Mouse (Mus musculus): ENCODE measurements at regions not wholly inside any gene's neighbourhood (a gene's known extent, or its start where the extent isn't known, plus 50 kb on each side); places are given as distances from the start of the nearest gene placed in this dataset.

DNA sequence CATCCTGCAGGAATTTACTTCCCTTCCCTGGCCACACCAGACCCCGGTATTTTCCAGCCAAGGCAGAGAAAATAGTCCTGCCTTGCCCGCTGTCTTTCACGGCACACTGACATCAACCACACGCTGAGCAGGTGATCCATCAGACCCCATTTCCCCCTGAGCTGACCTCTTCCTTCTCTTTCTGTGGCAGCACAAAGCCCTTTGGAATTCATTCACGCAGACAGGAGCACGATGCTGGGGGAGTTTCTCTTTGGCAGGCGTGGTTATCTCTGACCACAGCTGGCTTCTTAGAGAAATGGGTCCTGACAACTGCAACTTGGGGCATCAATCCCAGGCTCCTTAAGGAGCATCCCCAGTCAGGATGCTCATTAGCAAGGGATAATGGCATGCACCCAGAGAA, 215.2 kb downstream of the Adra2a start:
- Histone ChIP-seq H3K36me3 (ENCODE audit: control insufficient read depth, insufficient read depth, low read length) (no peaks in the 10 kb centered on the region), H3K4me1 (ENCODE audit: control insufficient read depth, insufficient read depth, low read length) (peaks cover 9% of the 10 kb centered on the region), H3K4me3 (ENCODE audit: low read depth, low read length) (no peak overlapping the region), H3K9ac (ENCODE audit: low read length) (no peak overlapping the region), H3K9me3 (ENCODE audit: control insufficient read depth, low read length) (no peaks in the 10 kb centered on the region), H3K4me2 (ENCODE audit: low read depth) (no peak overlapping the region), H3K27me3 (ENCODE audit: control insufficient read depth, insufficient read depth, low read length) (no peaks in the 10 kb centered on the region), H3K27ac (ENCODE audit: low read depth, low read length) (no peak overlapping the region)
- ATAC-seq (ENCODE audit: insufficient read depth, low FRiP score, low TSS enrichment) = peak; percentile 41; the same call in 1 of the 2 replicates
- 6% methylated on average over 7 of the region's 7 CpGs for WGBS
- peak; percentile 71 for DNase-seq (ENCODE audit: low spot score)

DNA sequence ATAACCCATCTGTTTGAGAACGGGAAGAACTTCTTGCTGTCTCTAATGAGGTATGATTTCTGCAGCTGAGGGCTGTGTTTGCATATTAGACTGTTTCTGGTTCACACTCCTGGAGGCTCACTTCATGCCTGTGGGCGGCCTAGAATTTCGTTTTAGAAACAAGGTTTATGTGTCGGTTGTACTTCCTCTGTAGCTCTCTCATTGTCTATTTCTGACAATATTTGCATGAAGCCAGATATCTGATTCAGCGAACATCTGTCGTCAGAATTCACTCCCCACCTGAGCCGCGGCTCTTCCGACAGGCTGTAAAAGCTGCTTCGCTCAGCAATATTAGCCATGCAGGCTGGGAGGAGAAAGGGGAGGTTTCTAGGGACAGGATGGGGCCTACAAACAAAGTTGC, 233.4 kb downstream of the Adra2a start:
- H3K9ac ChIP-seq (ENCODE audit: low read length) = no peak overlapping the region
- 90% methylated on average over 10 of the region's 10 CpGs for WGBS
- no peaks in the 10 kb centered on the region for H3K4me1 ChIP-seq (ENCODE audit: control insufficient read depth, insufficient read depth, low read length)
- no peaks in the 10 kb centered on the region for H3K36me3 ChIP-seq (ENCODE audit: control insufficient read depth, insufficient read depth, low read length)
- no peaks in the 10 kb centered on the region for H3K27me3 ChIP-seq (ENCODE audit: control insufficient read depth, insufficient read depth, low read length)
- H3K9me3 ChIP-seq (ENCODE audit: control insufficient read depth, low read length) = no peaks in the 10 kb centered on the region
- H3K4me3 ChIP-seq (ENCODE audit: low read depth, low read length) = no peak overlapping the region
- no peak for ATAC-seq (ENCODE audit: insufficient read depth, low FRiP score, low TSS enrichment)
- no peak for DNase-seq (ENCODE audit: low spot score)
- no peak overlapping the region for H3K27ac ChIP-seq (ENCODE audit: low read depth, low read length)
- no peak overlapping the region for H3K4me2 ChIP-seq (ENCODE audit: low read depth)

DNA sequence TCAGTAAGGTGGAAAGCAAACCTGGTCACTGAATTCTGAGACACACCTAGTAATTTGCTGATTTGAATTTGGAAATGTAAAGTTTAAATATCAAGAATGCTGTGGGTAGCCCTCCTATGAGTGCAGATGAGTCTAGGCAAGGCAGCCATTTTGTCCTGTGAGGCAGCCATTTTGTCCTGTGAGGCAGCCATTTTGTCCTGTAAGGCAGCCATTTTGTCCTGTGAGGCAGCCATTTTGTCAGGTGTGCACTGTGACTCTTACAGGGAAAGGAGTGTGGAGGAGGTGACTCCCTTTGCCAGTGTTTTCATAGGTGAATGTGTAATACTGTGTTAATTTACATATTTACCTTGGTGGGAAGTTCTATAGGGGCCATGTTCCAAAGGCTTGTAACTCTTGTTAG, 241.5 kb downstream of the Adra2a start:
- H3K9me3 ChIP-seq (ENCODE audit: control insufficient read depth, low read length) = no peaks in the 10 kb centered on the region
- no peak for DNase-seq (ENCODE audit: low spot score)
- ATAC-seq (ENCODE audit: insufficient read depth, low FRiP score, low TSS enrichment) = no peak
- no peaks in the 10 kb centered on the region for H3K36me3 ChIP-seq (ENCODE audit: control insufficient read depth, insufficient read depth, low read length)
- no peaks in the 10 kb centered on the region for H3K27me3 ChIP-seq (ENCODE audit: control insufficient read depth, insufficient read depth, low read length)
- no peaks in the 10 kb centered on the region for H3K4me1 ChIP-seq (ENCODE audit: control insufficient read depth, insufficient read depth, low read length)
- H3K27ac ChIP-seq (ENCODE audit: low read depth, low read length) = no peak overlapping the region
- no peak overlapping the region for H3K4me2 ChIP-seq (ENCODE audit: low read depth)
- H3K9ac ChIP-seq (ENCODE audit: low read length) = no peak overlapping the region
- H3K4me3 ChIP-seq (ENCODE audit: low read depth, low read length) = no peak overlapping the region

DNA sequence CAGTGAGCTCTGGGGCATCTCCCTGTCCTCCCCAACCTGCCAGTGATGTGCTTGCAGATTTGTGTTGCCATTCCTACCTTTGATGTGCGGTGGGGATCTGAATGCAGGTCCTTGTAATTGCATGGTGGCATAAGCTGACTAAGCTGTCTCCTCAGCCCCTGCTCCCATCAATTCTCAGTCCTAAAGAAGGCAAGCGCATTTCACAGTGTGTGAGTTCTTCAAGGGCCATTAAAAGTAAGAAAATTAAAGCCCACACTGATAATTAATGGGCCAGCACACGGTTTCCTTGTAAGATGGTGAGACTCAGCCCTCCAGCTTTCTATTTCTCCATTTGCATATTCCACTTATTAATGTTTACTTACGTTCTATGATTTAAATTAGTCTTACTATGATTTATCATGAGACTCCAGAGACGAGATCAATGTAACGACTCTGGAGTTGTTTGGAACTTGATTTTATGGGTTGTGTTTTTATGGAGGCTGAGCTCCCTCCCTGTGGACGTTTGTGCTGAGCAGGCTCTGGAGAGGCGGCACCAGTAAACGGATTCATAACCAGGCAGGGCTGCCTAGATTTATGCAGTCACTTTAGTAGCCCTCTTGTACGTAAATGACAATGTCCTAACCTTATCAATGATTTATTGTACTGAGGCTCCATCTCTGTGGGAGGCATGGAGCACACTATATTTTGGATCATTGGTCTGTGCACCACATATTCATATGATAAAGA, 253.9 kb downstream of the Adra2a start:
- 68% methylated on average over 10 of the region's 10 CpGs for WGBS
- Histone ChIP-seq H3K9ac (ENCODE audit: low read length) (no peak overlapping the region), H3K27ac (ENCODE audit: low read depth, low read length) (no peak overlapping the region), H3K36me3 (ENCODE audit: control insufficient read depth, insufficient read depth, low read length) (no peaks in the 10 kb centered on the region), H3K9me3 (ENCODE audit: control insufficient read depth, low read length) (no peaks in the 10 kb centered on the region), H3K4me2 (ENCODE audit: low read depth) (no peak overlapping the region), H3K27me3 (ENCODE audit: control insufficient read depth, insufficient read depth, low read length) (no peaks in the 10 kb centered on the region), H3K4me3 (ENCODE audit: low read depth, low read length) (no peak overlapping the region), H3K4me1 (ENCODE audit: control insufficient read depth, insufficient read depth, low read length) (no peaks in the 10 kb centered on the region)
- DNase-seq (ENCODE audit: low spot score) = no peak
- ATAC-seq (ENCODE audit: insufficient read depth, low FRiP score, low TSS enrichment) = no peak

DNA sequence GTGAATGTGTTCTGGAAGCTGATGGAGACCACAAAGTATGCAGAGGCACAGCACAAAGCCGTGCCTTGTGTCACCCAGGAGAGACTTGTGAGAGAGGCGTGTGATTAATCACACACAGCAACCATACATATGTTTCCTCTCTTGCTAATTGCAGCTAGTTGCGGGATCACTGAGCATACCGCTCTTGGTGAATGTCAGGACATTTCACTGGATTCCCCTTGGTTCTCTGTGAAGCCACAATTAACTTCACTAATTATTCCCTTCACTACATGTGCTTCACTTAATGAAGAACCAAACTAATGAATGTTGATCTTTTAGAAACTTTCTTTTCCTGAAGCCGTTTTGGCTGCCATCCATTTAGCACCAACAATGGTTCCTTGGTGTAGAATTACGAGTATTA, 267.3 kb downstream of the Adra2a start:
- Histone ChIP-seq H3K4me1 (ENCODE audit: control insufficient read depth, insufficient read depth, low read length) (no peaks in the 10 kb centered on the region), H3K4me3 (ENCODE audit: low read depth, low read length) (no peak overlapping the region), H3K4me2 (ENCODE audit: low read depth) (no peak overlapping the region), H3K27me3 (ENCODE audit: control insufficient read depth, insufficient read depth, low read length) (no peaks in the 10 kb centered on the region), H3K9ac (ENCODE audit: low read length) (no peak overlapping the region), H3K27ac (ENCODE audit: low read depth, low read length) (no peak overlapping the region), H3K36me3 (ENCODE audit: control insufficient read depth, insufficient read depth, low read length) (no peaks in the 10 kb centered on the region), H3K9me3 (ENCODE audit: control insufficient read depth, low read length) (no peaks in the 10 kb centered on the region)
- WGBS = 75% methylated on average over 6 of the region's 6 CpGs
- DNase-seq (ENCODE audit: low spot score) (no peak), ATAC-seq (ENCODE audit: insufficient read depth, low FRiP score, low TSS enrichment) (no peak)

DNA sequence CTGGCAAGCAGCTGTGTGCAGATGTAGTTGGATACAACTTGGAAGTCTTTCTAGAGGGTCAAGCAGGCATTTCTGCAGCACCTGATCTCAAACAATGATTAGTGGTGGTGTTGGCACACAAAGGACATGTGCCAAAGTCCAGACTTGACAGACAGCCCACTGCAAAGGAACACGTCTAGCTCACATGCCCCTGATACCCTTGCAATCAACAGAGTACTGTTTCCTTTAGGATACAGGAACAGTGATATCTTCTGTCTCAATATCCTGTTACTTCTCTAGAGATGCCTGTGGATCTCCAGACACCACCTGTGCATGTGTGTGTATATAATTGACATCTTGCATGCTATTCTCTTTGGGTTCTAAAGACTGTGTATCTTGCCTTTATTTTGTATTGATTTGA, 267.8 kb downstream of the Adra2a start:
- Histone ChIP-seq H3K27me3 (ENCODE audit: control insufficient read depth, insufficient read depth, low read length) (no peaks in the 10 kb centered on the region), H3K4me3 (ENCODE audit: low read depth, low read length) (no peak overlapping the region), H3K4me2 (ENCODE audit: low read depth) (no peak overlapping the region), H3K9ac (ENCODE audit: low read length) (no peak overlapping the region), H3K9me3 (ENCODE audit: control insufficient read depth, low read length) (no peaks in the 10 kb centered on the region), H3K4me1 (ENCODE audit: control insufficient read depth, insufficient read depth, low read length) (no peaks in the 10 kb centered on the region), H3K36me3 (ENCODE audit: control insufficient read depth, insufficient read depth, low read length) (no peaks in the 10 kb centered on the region), H3K27ac (ENCODE audit: low read depth, low read length) (no peak overlapping the region)
- WGBS = 84% methylated on average over 1 of the region's 1 CpGs
- DNase-seq (ENCODE audit: low spot score) = no peak
- no peak for ATAC-seq (ENCODE audit: insufficient read depth, low FRiP score, low TSS enrichment)

DNA sequence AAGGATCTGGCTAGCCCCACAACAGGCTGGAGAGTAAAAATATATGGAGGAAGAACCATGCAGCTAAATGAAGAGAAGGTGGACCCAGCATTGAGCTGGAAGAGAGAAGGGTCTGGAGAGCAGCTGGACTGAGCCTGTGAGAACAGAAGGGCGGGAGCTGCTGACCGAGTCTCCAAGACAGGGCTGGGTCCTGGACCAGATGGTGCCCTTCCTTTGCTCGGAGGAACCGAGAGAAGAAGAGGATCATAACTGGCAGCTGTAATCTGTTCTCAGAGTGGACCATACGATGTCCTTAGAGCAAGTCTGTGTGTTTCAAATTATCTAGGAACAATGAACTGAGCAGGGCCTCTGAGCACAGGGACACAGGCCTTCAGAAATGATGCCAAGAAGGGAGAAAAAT, 279.3 kb downstream of the Adra2a start:
- Histone ChIP-seq H3K27me3 (ENCODE audit: control insufficient read depth, insufficient read depth, low read length) (no peaks in the 10 kb centered on the region), H3K4me3 (ENCODE audit: low read depth, low read length) (no peak overlapping the region), H3K4me2 (ENCODE audit: low read depth) (no peak overlapping the region), H3K4me1 (ENCODE audit: control insufficient read depth, insufficient read depth, low read length) (no peaks in the 10 kb centered on the region), H3K36me3 (ENCODE audit: control insufficient read depth, insufficient read depth, low read length) (no peaks in the 10 kb centered on the region), H3K9ac (ENCODE audit: low read length) (no peak overlapping the region), H3K9me3 (ENCODE audit: control insufficient read depth, low read length) (no peaks in the 10 kb centered on the region), H3K27ac (ENCODE audit: low read depth, low read length) (no peak overlapping the region)
- no peak for DNase-seq (ENCODE audit: low spot score)
- ATAC-seq (ENCODE audit: insufficient read depth, low FRiP score, low TSS enrichment) = no peak
- 55% methylated on average over 5 of the region's 5 CpGs for WGBS

DNA sequence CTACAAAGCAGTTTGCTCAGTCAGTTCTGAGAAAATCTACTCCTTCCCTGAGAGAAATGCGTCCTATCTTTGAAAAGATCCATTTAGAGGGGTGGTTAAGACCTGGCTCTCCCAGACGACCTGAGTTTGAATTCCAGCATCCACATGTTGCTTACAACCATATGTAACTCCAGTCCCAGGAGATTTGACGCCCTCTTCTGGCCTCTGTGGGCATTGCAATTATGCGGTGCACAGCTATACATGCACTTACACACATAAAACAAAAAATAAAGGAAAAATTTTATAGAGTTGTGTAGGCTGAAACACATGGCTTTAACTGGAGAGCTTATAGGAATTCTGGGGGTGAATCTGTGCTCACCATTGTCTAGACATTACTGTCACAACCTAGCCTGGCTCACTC, 281.0 kb downstream of the Adra2a start:
- Histone ChIP-seq H3K4me1 (ENCODE audit: control insufficient read depth, insufficient read depth, low read length) (no peaks in the 10 kb centered on the region), H3K4me2 (ENCODE audit: low read depth) (no peak overlapping the region), H3K4me3 (ENCODE audit: low read depth, low read length) (no peak overlapping the region), H3K9ac (ENCODE audit: low read length) (no peak overlapping the region), H3K36me3 (ENCODE audit: control insufficient read depth, insufficient read depth, low read length) (no peaks in the 10 kb centered on the region), H3K27me3 (ENCODE audit: control insufficient read depth, insufficient read depth, low read length) (no peaks in the 10 kb centered on the region), H3K27ac (ENCODE audit: low read depth, low read length) (no peak overlapping the region), H3K9me3 (ENCODE audit: control insufficient read depth, low read length) (no peaks in the 10 kb centered on the region)
- ATAC-seq (ENCODE audit: insufficient read depth, low FRiP score, low TSS enrichment) = no peak
- WGBS = 65% methylated on average over 4 of the region's 4 CpGs
- DNase-seq (ENCODE audit: low spot score) = no peak

DNA sequence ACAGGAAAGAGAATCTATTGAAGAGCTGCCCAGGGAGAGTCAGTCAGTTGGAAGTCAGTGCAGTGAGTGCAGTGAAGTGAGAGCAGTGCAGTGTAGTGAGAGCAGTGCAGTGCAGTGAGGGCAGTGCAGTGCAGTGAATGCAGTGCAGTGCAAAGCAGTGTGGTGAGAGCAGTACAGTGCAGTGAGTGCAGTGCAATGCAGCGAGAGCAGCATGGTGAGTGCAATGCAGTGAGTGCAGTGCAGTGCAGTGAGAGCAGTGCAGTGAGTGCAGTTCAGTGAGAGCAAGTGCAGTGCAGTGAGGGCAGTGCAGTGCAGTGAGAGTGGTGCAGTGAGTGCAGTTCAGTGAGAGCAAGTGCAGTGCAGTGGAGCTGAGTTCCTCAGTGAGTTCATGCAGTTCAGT, 288.2 kb downstream of the Adra2a start:
- no peaks in the 10 kb centered on the region for H3K36me3 ChIP-seq (ENCODE audit: control insufficient read depth, insufficient read depth, low read length)
- H3K9ac ChIP-seq (ENCODE audit: low read length) = no peak overlapping the region
- H3K4me3 ChIP-seq (ENCODE audit: low read depth, low read length) = no peak overlapping the region
- ATAC-seq (ENCODE audit: insufficient read depth, low FRiP score, low TSS enrichment) (no peak), DNase-seq (ENCODE audit: low spot score) (no peak)
- no peak overlapping the region for H3K4me2 ChIP-seq (ENCODE audit: low read depth)
- no peaks in the 10 kb centered on the region for H3K9me3 ChIP-seq (ENCODE audit: control insufficient read depth, low read length)
- WGBS = 83% methylated on average over 1 of the region's 1 CpGs
- H3K4me1 ChIP-seq (ENCODE audit: control insufficient read depth, insufficient read depth, low read length) = no peaks in the 10 kb centered on the region
- no peak overlapping the region for H3K27ac ChIP-seq (ENCODE audit: low read depth, low read length)
- no peaks in the 10 kb centered on the region for H3K27me3 ChIP-seq (ENCODE audit: control insufficient read depth, insufficient read depth, low read length)
